Mouse (Mus musculus): ENCODE results near the gene Zbtb17.

Zbtb17 gene

DNA sequence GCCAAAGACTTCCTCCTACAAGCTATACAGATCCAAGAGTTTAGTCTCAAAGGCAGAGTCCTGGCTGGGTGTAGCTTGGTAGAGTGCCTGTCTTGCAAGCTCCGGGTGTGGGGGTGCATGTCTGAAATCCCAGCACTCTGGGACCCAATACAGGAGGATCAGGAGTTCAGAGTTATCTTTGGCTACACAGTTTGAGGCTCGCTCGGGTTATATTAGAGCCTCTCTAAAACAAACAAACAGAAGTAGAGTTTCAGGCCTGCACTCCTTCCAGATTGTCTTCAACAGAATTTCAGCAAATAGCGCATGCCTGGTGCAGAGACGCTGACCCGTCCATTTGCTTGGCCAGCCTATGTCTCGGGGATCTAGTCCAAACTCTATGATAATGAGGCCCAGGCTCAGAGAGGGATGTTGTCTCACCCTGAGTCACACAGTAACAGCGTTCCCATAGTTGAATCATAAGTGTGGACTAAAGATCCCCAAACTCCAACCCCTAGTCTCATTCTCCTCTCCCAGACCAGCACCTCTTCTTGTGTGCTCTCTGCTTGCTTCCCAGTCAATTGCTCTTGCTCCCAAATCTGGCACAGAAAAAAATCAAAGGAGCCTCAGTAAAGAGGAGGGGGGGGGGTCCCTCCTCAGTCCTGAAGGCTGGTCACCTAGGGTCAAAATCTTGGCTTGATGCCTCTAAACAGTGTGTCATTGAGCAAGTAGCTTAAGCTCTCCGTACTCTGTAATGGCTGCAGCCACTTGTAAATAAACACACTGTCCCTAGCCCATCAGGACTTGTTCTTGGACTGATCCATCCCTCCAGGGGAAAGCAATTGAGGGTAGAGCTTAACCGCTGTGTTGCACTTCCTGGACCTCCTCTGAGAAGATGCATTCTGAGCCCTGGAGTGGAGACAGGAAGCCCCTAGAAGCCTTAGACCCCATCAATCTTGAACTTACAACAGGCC is 17.4 kb upstream of the Zbtb17 start:
- DNase-seq (ENCODE audit: low spot score), result no peak

DNA sequence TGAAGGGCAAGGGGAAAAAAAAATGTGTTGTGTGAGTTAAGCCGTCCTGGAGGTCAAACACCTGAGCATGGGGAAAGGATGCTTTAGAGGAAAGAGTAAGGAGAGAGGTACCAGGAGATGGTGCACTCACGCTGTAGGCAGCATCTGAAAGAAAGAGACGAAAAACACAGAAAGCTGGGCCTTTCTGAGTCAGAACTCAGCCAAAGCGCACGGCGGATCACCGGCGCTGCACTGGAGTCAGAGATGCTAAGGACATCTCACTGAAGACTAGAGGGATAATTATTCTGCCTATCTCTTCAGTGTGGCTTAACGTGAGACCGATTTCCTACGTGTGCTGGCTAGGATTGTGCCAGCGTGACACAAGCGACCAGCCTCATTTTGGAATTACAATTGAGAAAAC is 16.5 kb upstream of the Zbtb17 start:
- no peak for DNase-seq (ENCODE audit: low spot score)

DNA sequence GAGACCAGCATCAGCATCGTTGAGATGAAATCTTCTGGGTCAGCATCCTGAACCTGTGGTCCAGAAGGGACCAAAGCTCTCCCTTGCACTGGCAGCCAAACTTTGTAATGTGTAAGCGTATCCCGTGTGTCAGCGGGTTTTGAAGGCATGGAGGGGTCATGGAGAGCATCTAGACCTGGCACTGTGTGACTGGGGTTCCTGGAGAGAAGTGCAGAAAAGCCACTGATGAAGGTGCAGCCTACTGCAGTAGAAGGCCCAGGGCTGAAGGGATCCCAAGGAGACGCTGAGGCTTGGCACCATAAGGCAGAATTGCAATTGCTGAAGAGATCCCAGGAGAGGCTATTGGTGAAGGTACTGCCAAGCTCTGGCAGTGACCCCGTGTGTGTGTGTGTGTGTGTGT is 15.1 kb upstream of the Zbtb17 start:
- DNase-seq (ENCODE audit: low spot score), result no peak

DNA sequence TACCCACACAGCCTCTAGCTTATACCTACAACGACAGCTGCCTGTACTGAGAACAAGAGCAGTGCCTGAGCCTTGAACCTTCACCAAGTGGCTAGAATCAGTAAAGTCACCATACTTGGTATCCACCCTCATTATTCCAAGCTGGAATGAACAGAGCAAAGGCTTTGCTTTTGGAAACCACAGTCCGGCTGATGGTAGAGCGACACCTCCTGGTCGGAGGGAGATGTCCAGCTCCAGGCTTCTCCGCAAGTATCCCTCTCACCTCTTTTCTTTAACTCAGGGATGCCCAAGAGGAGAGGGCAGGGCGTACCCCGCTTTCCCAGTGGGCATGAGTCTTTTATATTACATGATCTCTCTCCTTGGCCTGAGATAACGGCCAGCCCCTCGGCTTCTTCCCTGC is 14.6 kb upstream of the Zbtb17 start:
- DNase-seq (ENCODE audit: low spot score), result no peak

DNA sequence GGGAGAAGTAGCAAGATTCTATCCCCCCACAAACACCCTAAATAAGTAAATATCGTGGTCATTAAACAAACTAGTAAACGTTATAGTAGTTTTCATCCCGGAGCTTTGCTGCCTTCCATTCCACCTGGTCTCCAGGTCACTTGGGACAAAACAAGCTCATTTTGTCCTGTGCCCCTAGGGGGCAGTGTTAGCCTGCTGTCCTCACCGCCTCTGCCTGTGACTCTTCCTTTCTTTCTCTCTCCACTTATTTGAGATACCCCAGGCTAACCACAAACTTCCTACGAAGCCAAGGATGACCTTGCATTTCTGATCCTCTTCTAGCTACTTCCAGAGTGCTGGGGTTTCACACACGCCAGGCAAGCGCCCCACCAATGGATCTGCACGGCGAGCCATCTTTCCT is 13.5 kb upstream of the Zbtb17 start:
- DNase-seq (ENCODE audit: low spot score), result no peak

DNA sequence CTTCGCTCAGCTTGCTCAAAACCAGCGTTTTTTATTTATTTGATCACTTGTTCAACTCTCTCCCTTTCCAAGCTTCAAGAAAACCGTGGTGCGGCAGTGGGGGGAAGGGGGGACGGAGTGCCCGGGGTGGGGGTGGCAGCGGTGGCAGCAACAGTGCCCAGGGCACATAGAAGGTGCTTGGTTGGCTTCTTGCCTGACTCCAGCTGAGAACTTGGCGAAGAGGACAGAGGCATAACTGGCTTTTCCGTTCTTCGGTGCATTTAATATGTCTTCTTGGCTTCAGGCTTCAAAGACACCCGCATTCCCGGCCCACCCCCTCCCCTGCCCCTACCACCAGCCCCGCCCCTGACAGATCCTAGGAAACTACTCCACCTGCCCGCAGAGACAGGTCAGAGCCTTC is 11.8 kb upstream of the Zbtb17 start:
- DNase-seq (ENCODE audit: low spot score), result no peak

DNA sequence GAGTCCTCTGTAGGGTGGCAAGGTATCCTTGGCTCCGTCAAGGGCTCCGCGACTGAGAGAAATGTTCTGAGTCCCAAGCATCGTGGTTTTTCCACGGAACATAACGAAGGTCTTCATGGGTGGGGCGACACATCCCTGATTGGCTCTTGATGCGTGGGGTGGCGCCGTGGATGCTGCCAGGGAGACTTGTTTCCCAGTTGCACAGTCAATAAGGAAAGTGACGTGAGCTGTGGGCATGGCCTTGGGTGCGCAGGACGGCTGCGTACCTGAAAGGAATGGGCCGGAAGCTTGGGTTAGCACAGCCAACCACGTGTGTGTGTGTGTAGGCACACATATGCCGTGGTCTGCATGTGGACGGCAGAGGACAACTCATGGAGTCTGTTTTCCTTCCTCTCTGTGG is 11.3 kb upstream of the Zbtb17 start:
- no peak for DNase-seq (ENCODE audit: low spot score)

DNA sequence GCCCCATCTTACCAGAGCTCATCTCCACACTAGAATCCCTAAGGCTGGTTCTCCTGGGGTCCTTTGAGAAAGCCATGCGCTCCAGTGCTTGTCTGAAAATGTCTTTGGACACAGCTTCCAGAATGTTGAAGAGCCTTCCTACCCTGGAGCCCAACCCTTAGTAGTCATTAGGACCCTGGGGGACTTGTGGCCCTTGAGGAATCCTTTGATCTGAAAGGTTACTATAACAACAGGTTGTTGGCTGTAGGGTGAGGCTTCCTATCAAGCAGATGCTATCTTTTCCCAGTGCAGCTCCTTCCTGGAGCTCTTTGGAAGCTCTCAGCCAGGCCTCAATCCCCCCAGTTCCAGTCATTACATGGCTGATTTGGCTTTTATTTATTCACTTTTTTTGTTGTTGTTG is 8.5 kb upstream of the Zbtb17 start, which contains the start of gene Srarp:
Srarp (minus strand) TSS at position 132 of the 400 bp plus-strand sequence.
- no peak for DNase-seq (ENCODE audit: low spot score)

DNA sequence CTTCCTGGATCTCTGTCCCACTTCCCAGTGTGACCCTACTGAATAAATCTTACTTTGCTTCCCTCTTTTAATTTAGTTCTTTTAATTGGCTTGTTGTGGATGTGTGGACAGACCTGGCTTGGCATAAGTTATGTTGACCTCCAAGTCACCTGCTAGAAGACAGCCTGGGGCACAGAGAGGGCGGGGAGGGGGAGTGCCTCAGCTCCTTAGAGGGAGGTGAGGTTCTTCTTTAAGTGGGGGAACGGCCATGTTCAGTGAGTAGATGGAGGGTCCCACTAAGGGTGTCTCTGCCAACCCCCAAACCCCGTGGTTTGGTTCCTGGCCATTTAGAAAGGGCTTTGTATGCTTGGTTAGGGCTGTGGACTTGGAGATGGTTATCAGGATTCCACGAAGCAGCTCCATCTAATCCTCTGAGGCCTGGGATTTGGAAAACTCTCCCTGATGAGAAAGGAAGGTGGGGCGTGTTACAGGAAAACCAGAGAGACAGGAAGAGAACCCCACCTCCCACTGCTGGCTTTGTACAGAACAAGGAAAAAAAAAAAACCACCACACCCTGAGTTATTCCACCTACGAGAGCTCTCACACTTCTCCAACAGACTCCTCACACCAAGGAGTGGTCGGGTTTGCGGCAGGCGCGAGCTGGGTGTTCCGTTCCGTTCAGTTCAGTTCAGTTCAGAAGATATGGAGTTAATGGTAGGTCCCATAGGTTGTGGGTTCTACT is 5.2 kb upstream of the Zbtb17 start:
- no peak for DNase-seq (ENCODE audit: low spot score)

DNA sequence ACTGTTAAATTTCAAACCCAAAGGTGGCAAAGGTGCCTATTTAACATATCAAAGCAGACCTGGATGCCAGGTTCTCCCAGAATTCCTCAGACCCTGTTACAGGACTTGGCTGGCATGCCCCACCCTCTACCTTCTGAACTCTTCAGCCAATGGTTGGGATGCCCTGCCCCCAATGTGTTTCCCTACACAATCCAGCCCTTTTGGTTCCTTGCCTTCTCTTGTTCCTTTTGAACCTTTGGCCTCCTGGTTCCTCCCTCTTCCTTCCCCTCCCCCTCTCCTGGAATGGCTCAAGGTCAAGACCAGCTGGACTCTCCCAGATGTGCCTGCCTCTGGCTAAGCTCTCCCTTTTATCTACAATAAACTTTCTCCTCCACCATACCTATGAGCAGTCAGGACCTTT is 3.6 kb upstream of the Zbtb17 start:
- no peak for DNase-seq (ENCODE audit: low spot score)

DNA sequence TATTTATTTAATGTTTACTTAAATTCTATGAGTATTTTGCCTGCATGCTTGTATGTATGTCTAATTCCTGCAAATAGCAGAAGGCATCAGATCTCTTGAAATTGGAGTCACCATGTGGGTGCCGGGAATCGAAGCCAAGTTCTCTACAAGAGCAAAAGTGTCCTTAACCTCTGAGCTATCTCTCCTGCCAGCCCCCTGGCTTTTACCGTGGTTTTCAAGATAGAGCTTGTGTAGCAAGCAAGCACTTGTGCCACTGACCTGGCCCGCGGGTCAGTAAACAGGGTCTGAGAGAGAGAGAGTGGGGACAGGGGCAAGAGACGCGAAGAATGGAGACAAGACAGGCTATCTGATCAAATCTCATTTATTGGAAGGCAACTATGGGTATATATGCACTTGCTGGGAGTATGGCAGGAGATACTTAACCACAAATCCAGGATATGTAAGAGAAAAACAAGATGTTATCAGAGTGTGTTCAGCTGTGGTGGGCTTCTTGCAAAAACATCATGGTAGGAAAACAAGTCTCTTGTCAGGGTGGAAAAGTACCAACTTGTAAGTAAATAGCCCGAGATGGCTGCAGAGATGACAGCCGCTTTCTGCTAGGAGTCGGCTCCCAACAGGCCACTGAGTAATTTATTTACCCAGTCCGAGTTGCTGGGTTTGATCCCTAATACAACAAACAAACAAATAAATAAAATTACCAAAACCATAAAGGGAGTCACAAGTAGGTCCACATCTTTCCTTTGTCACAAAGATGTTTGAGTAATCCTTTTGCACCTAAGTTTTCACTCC is 619 bp upstream of the Zbtb17 start:
- DNase-seq (ENCODE audit: low spot score), result no peak

DNA sequence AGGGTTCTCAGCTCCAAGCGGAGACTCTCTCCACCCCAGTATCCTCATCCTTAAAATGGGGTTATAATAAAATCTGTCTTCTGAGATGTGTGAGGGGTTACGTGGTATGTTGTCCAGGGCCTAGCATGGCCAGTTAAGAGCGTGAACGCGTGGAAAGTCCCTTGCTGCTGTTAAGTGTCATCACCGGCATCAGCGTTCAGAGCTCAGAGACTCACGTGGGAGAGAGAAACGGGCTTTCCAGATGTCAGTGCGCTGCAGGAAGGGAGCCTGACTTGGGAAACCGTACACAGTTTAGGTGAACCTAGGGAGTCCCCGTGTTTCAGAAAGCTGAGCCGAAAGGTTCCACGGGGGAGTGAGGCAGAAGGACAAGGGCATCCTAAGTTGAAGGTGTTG is 870 bp downstream of the Zbtb17 start:
- no peak for DNase-seq (ENCODE audit: low spot score)

DNA sequence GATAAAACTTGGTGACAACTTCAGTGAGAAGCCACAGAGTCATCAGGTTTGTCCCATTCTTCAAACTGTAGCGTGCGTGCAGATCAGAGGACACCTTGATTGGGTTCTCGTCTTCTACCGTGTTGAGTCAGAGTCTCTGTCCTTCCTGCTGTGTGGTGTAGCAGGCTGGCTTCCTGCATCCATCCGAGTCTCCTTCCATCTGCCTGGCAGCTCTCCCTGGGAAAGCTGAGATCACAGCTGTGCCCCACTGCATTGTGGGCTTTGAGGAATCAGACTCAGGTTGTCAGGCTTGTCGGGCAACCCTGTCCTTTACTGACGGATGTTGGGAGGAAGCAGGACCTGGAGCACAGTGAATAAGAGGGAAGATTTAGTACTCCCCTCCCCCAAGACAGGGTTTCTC is 1.8 kb downstream of the Zbtb17 start:
- DNase-seq (ENCODE audit: low spot score), result no peak

DNA sequence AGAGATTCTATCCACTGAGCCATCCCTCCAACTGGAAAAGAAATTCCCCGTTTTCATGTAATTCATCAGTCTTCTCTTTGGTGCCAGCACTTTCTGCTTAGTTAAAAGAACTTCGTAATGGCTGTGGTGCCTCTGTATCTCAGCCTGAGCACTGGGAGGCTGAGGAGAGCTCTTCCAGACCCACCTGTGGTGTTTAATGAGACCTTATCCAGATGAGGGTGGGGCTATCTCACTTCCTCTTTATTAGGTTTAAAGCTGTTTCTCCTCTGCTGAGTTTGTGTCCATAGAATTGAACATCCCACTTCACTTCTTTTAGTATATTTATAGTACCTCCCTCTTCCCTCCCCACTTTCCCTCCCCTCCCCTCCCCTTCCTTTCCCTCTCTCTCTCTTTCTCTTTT is 6.8 kb downstream of the Zbtb17 start:
- no peak for DNase-seq (ENCODE audit: low spot score)

DNA sequence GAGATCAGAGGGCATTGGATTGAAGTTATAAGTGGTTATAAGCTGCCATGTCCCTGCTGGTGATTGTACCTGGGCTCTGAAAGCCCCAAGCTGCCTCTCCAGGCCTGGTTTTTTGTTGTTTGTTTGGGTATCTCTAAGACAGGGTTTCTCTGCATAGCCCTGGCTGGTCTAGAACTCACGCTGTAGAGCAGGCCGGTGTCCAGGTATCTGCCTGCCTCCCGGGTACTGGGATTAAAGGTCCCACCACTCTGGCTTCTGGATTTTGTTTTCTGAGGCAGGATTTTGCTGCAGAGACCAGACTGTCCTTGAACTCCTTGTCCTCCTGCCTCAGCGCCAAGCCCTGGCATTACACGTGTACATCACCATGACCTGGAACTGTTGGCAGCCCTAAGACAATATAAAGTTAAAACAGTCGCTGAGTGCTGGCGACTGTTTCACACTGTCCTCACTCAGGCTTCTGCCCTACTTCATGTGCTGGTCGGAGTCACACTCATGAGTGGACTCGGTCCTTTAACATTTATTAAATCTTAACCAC is 7.5 kb downstream of the Zbtb17 start:
- DNase-seq (ENCODE audit: low spot score), result no peak

DNA sequence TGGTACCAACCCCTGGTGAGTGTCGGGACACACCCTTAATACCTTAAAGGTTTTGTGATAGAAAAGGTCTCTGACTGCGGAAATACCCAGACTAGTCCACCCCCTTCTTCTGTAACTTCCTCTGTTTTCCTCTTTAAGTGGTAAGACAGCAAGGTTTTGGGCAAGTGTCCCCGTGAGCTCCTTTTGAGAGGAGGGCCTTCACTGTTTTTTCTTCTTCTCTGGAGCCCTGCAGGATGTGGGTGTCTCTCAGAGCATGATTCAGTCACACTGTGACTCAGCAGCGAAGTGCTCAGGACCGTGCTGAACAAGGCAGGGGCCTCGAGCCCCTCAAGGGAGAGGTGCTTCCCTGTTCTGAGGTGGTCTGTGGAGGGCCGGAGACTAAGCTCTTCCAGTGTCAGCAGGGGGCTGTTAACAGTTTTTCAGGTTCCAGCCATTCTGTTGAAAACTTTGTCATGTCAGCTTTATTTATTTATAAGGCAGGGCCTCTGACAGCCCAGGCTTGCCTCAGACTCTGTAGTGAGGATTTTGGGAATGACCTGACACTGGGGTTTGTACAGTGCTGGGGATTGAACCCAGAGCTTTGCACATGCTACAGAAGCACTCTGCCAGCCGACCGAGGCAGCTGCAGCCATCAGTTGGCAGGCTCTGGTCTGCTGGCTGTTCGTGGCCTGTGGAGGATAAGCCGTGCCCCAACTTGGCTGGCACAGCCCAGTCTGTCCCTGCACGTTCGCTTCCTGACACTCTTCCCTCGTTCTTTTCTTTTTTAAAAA is 10.3 kb downstream of the Zbtb17 start:
- DNase-seq (ENCODE audit: low spot score), result no peak

DNA sequence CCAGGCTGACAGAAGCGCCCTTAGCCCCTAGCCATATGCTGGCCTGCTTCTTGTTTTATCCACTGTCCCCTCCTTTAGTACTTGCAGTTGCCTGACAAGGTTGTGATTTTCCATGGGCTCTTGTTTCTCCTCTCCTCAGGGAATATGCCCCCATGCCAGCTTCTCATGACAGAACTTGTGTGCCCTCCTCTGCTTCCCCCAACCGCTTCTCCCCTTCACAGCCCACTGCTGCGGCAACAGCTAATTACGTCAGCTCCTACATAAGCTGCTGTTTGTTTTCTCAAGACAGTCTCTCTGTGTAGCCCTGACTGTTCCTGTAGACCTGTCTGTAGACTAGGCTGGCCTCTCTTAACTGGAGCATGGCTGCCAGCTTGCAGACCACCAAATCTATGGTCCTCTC is 11.1 kb downstream of the Zbtb17 start:
- DNase-seq (ENCODE audit: low spot score), result no peak

DNA sequence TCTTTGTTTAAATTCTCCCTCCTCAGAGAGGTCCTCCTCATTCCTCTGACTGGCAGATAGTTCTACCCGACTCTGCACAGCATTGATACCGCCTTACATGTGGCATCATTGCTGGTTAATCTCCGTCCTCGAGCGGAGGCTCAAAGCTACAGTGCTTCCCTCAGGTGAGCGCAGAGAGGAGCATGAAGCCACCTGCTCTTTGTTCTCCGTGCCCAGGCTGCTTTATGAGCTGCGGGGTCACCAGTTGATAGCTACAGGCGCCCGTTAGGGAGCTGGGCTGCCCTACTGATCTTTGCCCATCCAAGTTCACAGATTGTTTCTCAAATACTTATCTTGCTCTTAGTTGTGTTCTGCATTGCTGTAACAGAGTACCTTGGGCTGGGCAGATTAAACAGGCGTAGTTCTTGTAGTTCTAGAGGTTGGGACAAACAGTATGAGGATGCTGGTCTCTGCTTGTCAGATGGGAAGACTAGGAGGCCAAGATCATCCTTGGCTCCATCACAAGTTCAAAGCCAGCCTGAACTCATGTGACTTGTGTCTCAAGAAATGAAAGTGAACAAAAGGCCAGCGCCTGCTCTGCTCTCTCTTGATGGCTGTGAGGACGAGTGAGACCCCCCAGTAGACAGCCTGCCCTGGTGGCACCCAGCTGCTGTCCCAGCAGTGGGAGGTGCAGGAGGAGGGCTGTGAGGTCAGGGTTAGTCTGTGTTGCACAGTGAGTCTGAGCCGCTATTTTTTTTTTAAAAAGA is 11.9 kb downstream of the Zbtb17 start:
- no peak for DNase-seq (ENCODE audit: low spot score)

DNA sequence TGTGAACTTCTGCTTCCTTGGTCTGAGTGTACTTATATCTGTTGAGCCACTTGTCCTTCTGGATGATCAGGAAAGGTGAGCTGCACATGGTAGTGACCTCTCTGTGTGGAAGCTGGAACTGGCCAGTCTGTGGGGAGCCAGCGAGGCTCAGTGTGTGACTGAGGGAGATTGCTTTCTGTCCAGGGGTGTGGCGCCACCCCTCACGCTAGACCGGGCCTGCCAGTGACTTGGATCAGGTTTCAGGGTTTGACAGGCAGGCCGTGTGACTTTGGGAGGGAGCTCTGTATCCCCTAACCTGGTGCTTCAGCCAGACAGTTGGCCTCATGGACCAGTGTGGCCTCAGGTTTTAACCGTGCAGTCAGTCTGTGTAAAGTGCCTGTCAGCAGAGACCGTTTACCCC is 13.8 kb downstream of the Zbtb17 start:
- no peak for DNase-seq (ENCODE audit: low spot score)

DNA sequence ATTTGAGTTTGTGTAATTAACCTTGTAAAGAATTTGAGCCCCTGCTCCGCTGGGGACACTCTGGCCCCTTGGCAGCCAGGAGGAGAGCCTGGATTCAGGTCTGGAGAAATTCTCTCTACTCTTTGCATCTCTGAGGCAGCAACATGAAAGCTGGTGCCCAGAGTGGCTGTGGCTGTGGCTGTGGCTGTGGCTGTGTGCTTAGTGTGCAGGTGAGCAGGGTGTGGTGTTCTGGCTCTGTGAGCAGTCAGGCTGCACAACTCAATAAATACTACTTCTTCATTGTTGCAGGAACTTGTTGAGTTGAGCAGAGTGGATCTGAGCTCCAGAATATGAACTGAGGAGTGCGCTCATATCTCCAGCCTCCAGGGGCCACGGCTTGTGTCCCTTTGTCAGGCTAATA is 14.4 kb downstream of the Zbtb17 start:
- no peak for DNase-seq (ENCODE audit: low spot score)

DNA sequence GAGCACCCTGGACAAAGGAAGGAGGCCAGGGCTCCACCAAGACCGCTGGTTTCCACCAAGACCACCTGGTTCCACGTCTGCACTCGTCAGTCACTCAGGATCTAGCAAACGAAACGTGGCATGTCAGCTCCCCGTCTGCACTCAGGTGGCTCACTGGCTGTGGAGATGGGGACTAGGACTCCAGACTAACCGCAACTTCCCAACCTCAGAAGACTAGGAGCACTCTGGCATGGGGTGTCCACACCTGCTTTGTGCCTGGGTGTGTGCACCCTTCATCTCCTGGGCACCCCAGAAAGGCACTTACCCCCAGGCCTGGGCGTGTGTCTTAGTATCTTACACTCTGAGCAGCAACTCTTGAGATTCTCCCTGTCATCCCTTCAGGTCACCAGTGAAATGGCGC is 15.3 kb downstream of the Zbtb17 start:
- no peak for DNase-seq (ENCODE audit: low spot score)

Measured in spleen, adult 12 weeks (tissue).